Mouse (Mus musculus) small intestine, adult 2 months (tissue): ENCODE results near the gene Lima1.

Experiments used
- CTCF ChIP-seq: fragments of 200-500 bp; IDR thresholded peaks from 2 replicates; pipeline ENCODE4 v1.5.1; 2012; ENCODE audit warnings: low read depth, mild to moderate bottlenecking, control low read depth, inconsistent platforms, low read length, moderate library complexity, mixed read lengths; ENCODE audit not compliant: insufficient replicate concordance, insufficient read length; ENCODE audit errors: extremely low read depth
- POLR2A ChIP-seq: fragments of 200-500 bp; IDR thresholded peaks from 2 replicates; pipeline ENCODE4 v1.6.1; 2012; ENCODE audit warnings: low read depth, mild to moderate bottlenecking, control low read depth, inconsistent platforms, low read length, moderate library complexity

DNA sequence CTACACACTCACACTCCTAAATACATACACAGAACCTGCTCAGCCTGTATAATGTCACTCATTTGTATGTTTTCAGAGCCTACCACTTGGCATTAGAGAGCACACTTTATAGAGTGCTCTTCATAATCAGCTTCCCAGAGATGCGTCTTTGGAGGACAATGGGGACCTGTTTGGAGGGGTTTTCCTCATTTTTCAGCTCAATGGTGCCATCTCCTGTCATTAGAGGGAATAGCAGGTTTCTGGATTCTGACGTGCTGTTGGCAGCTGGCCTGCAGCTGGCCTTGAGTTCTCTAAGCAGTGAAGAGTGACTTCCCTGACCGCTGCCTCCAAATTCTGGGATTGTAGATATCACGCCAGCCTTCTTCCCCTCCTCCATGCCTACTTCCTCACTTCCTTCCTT is 29.1 kb upstream of the Lima1 start:
- TF ChIP-seq POLR2A (no peak), CTCF (peak; percentile 63; the same call in 1 of the 2 replicates)
